Mouse (Mus musculus): ENCODE measurements at regions not wholly inside any gene's neighbourhood (a gene's known extent, or its start where the extent isn't known, plus 50 kb on each side); places are given as distances from the start of the nearest gene placed in this dataset.

GRCm38 (mm10) chr14:16170226-16170625, 78.9 kb upstream of the Ngly1 start:
- TF ChIP-seq CTCF (IDR thresholded peaks at IDR 0.05; ENCODE audit: low read depth) (no peak), EP300 (IDR thresholded peaks at IDR 0.05; ENCODE audit: low read depth) (no peak)
- no peaks in the 10 kb centered on the region for H3K4me1 ChIP-seq (replicated peaks; ENCODE audit: control insufficient read depth in 2 of 2, insufficient read depth in 2 of 2, low read length in 1 of 2)
- no peaks in the 10 kb centered on the region for H3K27me3 ChIP-seq (ENCODE audit: control insufficient read depth, insufficient read depth, low read length)
- H3K9me3 ChIP-seq (ENCODE audit: control insufficient read depth, low read length), result no peaks in the 10 kb centered on the region
- no peak for DNase-seq (ENCODE audit: low read depth in 3 of 3, low spot score in 3 of 3)
- H3K4me3 ChIP-seq (ENCODE audit: insufficient read depth in 1 of 2, low read depth in 2 of 2, low read length in 2 of 2), result no peak overlapping the region
- no peak overlapping the region for H3K9ac ChIP-seq (replicated peaks)
- no peaks in the 10 kb centered on the region for H3K36me3 ChIP-seq (replicated peaks; ENCODE audit: control insufficient read depth, insufficient read depth, low read depth)
- WGBS (ENCODE audit: insufficient replicate concordance), result 29% methylated on average over 1 of the region's 1 CpGs
- ATAC-seq (ENCODE audit: insufficient read depth), result no peak
- H3K4me2 ChIP-seq (ENCODE audit: low read depth), result no peak overlapping the region
- H3K27ac ChIP-seq, result no peak overlapping the region

GRCm38 (mm10) chr14:16172261-16172660, 76.8 kb upstream of the Ngly1 start:
- ATAC-seq (ENCODE audit: insufficient read depth), result no peak
- no peak overlapping the region for H3K4me3 ChIP-seq (ENCODE audit: insufficient read depth in 1 of 2, low read depth in 2 of 2, low read length in 2 of 2)
- WGBS (ENCODE audit: insufficient replicate concordance), result 36% methylated on average over 3 of the region's 3 CpGs

DNA sequence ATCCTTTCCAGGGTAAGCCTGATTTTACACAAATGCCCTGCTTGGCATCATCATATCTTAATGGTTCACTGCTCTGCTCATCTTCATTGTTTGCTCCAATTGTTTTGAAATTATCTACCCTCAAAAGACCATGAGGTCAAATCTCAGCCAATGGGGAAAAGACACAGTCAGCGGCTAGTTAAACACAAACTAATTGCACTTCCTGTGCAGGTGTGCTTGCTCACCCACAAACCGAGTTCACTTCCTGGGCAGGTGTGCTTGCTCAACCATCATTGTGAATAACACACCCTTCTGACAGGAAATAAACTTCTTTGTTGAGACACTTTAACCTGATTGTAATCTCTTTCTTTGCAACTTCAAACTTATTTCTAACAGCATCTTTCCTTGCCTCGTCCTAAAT, 75.8 kb upstream of the Ngly1 start:
- WGBS (ENCODE audit: insufficient replicate concordance), result 30% methylated on average over 3 of the region's 3 CpGs
- DNase-seq (ENCODE audit: low read depth in 3 of 3, low spot score in 3 of 3), result no peak

More at GRCm38 (mm10) chr14:16172261-16172660, 76.8 kb upstream of the Ngly1 start:
- no peaks in the 10 kb centered on the region for H3K9me3 ChIP-seq (ENCODE audit: control insufficient read depth, low read length)
- no peaks in the 10 kb centered on the region for H3K27me3 ChIP-seq (ENCODE audit: control insufficient read depth, insufficient read depth, low read length)
- no peak for DNase-seq (ENCODE audit: low read depth in 3 of 3, low spot score in 3 of 3)
- no peak overlapping the region for H3K27ac ChIP-seq
- no peak for TF ChIP-seq EP300 (IDR thresholded peaks at IDR 0.05; ENCODE audit: low read depth)
- no peak for TF ChIP-seq CTCF (IDR thresholded peaks at IDR 0.05; ENCODE audit: low read depth)
- H3K4me1 ChIP-seq (replicated peaks; ENCODE audit: control insufficient read depth in 2 of 2, insufficient read depth in 2 of 2, low read length in 1 of 2), result no peaks in the 10 kb centered on the region
- H3K36me3 ChIP-seq (replicated peaks; ENCODE audit: control insufficient read depth, insufficient read depth, low read depth), result no peaks in the 10 kb centered on the region
- H3K4me2 ChIP-seq (ENCODE audit: low read depth), result no peak overlapping the region
- no peak overlapping the region for H3K9ac ChIP-seq (replicated peaks)

DNA sequence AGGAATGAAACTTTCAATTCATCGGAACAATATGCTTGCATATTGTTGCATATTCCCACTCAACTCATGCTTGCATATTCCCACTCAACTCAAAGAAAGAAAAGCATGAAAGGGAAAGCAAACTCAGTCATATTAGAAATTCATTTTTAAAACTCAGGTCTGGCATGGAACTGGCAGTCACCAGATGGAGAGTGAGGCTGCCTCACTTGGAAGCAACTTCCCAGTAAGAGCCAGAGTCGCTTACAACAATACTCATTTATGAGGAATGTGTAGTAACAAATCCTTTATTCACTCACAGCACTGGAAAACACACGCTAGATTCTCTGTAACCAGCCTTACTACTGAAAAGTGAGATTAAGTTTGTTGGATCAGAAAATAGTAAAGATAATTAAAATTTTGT, 70.9 kb upstream of the Ngly1 start:
- WGBS (ENCODE audit: insufficient replicate concordance), result 63% methylated on average over 3 of the region's 3 CpGs
- Histone ChIP-seq H3K27ac (no peak overlapping the region), H3K9me3 (ENCODE audit: control insufficient read depth, low read length) (no peaks in the 10 kb centered on the region), H3K9ac (replicated peaks) (no peak overlapping the region), H3K4me3 (ENCODE audit: insufficient read depth in 1 of 2, low read depth in 2 of 2, low read length in 2 of 2) (no peak overlapping the region), H3K4me2 (ENCODE audit: low read depth) (no peak overlapping the region), H3K36me3 (replicated peaks; ENCODE audit: control insufficient read depth, insufficient read depth, low read depth) (no peaks in the 10 kb centered on the region), H3K4me1 (replicated peaks; ENCODE audit: control insufficient read depth in 2 of 2, insufficient read depth in 2 of 2, low read length in 1 of 2) (no peaks in the 10 kb centered on the region), H3K27me3 (ENCODE audit: control insufficient read depth, insufficient read depth, low read length) (no peaks in the 10 kb centered on the region)
- TF ChIP-seq EP300 (IDR thresholded peaks at IDR 0.05; ENCODE audit: low read depth) (no peak), CTCF (IDR thresholded peaks at IDR 0.05; ENCODE audit: low read depth) (no peak)
- ATAC-seq (ENCODE audit: insufficient read depth) (no peak), DNase-seq (ENCODE audit: low read depth in 3 of 3, low spot score in 3 of 3) (no peak)

More for the DNA sequence above, 75.8 kb upstream of the Ngly1 start:
- Histone ChIP-seq H3K27ac (no peak overlapping the region), H3K9ac (replicated peaks) (no peak overlapping the region), H3K9me3 (ENCODE audit: control insufficient read depth, low read length) (no peaks in the 10 kb centered on the region), H3K27me3 (ENCODE audit: control insufficient read depth, insufficient read depth, low read length) (no peaks in the 10 kb centered on the region), H3K4me2 (ENCODE audit: low read depth) (no peak overlapping the region), H3K4me1 (replicated peaks; ENCODE audit: control insufficient read depth in 2 of 2, insufficient read depth in 2 of 2, low read length in 1 of 2) (no peaks in the 10 kb centered on the region), H3K36me3 (replicated peaks; ENCODE audit: control insufficient read depth, insufficient read depth, low read depth) (no peaks in the 10 kb centered on the region), H3K4me3 (ENCODE audit: insufficient read depth in 1 of 2, low read depth in 2 of 2, low read length in 2 of 2) (no peak overlapping the region)
- TF ChIP-seq EP300 (IDR thresholded peaks at IDR 0.05; ENCODE audit: low read depth), result no peak
- no peak for ATAC-seq (ENCODE audit: insufficient read depth)

DNA sequence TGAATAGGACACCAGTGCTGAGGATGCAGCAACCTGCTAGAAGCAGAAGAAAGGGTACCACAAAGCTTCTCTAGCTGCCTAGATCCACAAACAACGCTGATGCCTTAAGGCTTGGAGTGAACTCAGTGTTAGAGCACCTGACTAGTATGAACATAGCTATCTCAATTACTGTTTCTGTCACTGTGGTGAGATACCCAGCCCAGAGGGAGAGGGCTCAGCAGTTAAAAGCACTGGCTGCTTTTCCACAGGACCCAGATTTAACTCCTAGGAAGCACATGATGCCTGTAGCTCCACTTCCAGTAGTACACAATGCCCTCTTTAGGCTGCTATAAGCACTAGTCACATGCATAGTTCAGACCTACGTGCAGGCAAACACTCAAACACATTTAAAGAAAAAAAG, 67.3 kb upstream of the Ngly1 start:
- Histone ChIP-seq H3K4me1 (replicated peaks; ENCODE audit: control insufficient read depth in 2 of 2, insufficient read depth in 2 of 2, low read length in 1 of 2) (no peaks in the 10 kb centered on the region), H3K36me3 (replicated peaks; ENCODE audit: control insufficient read depth, insufficient read depth, low read depth) (no peaks in the 10 kb centered on the region), H3K9me3 (ENCODE audit: control insufficient read depth, low read length) (no peaks in the 10 kb centered on the region), H3K27ac (no peak overlapping the region), H3K4me2 (ENCODE audit: low read depth) (no peak overlapping the region), H3K4me3 (ENCODE audit: insufficient read depth in 1 of 2, low read depth in 2 of 2, low read length in 2 of 2) (no peak overlapping the region), H3K9ac (replicated peaks) (no peak overlapping the region), H3K27me3 (ENCODE audit: control insufficient read depth, insufficient read depth, low read length) (no peaks in the 10 kb centered on the region)
- DNase-seq (ENCODE audit: low read depth in 3 of 3, low spot score in 3 of 3) (no peak), ATAC-seq (ENCODE audit: insufficient read depth) (no peak)
- TF ChIP-seq EP300 (IDR thresholded peaks at IDR 0.05; ENCODE audit: low read depth) (no peak), CTCF (IDR thresholded peaks at IDR 0.05; ENCODE audit: low read depth) (no peak)
- 38% methylated on average over 2 of the region's 2 CpGs for WGBS (ENCODE audit: insufficient replicate concordance)

Measured in liver, embryonic 14.5 days (tissue).